Mouse (Mus musculus) cerebellum, postnatal 25 days (tissue): Measurements from ENCODE around the gene Flrt1.
A peak's percentile ranks its signal among the peaks of the same experiment; 100 is the strongest.
"Not testable (repeated sequence)": the region's sequence is repeated elsewhere in the genome, so short reads cannot be mapped to it uniquely, and the experiment has no call there.

Source experiments
- DNase-seq, 2 experiments: peaks; one replicate each; pipeline ENCODE4 v3.0.0; 2021; ENCODE audit warnings: mixed read lengths in 2 of 2

Flrt1 gene

GRCm38 (mm10) chr19:7102039-7102438 lies 3.5 kb downstream of the Flrt1 start:
- DNase-seq: no peak

- DNase-seq: no peak
Observed at GRCm38 (mm10) chr19:7099620-7100155, 5.8 kb downstream of the Flrt1 start.

GRCm38 (mm10) chr19:7092756-7093155 lies 12.8 kb downstream of the Flrt1 start:
- DNase-seq: peak in 1 of 2 experiments; percentile 55

- DNase-seq: no peak
Observed at GRCm38 (mm10) chr19:7091448-7092050, 14.0 kb downstream of the Flrt1 start.

- DNase-seq: peak; percentile 61 to 76
Observed at GRCm38 (mm10) chr19:7090369-7091064, 15.0 kb downstream of the Flrt1 start.

GRCm38 (mm10) chr19:7089842-7090251 lies 15.7 kb downstream of the Flrt1 start:
- no peak for DNase-seq

GRCm38 (mm10) chr19:7089050-7089449 lies 16.5 kb downstream of the Flrt1 start:
- no peak for DNase-seq

GRCm38 (mm10) chr19:7088558-7088957 lies 17.0 kb downstream of the Flrt1 start:
- DNase-seq: no peak

GRCm38 (mm10) chr19:7084734-7085133 lies 20.8 kb downstream of the Flrt1 start:
- DNase-seq: peak in 1 of 2 experiments; percentile 52

GRCm38 (mm10) chr19:7083035-7083794 lies 22.3 kb downstream of the Flrt1 start:
- DNase-seq: peak in 1 of 2 experiments; percentile 41

- no peak for DNase-seq
Observed at GRCm38 (mm10) chr19:7081516-7082266, 23.8 kb downstream of the Flrt1 start.

- no peak for DNase-seq
Observed at GRCm38 (mm10) chr19:7078271-7078670, 27.3 kb downstream of the Flrt1 start.

- DNase-seq: no peak
Observed at GRCm38 (mm10) chr19:7077666-7078065, 27.9 kb downstream of the Flrt1 start.

GRCm38 (mm10) chr19:7075336-7075735 lies 30.2 kb downstream of the Flrt1 start:
- DNase-seq: not testable (repeated sequence)

- DNase-seq: no peak
Observed at GRCm38 (mm10) chr19:7073997-7074781, 31.3 kb downstream of the Flrt1 start.

- no peak for DNase-seq
Observed at GRCm38 (mm10) chr19:7072221-7072620, 33.3 kb downstream of the Flrt1 start.

GRCm38 (mm10) chr19:7070775-7071174 lies 34.8 kb downstream of the Flrt1 start:
- no peak for DNase-seq

GRCm38 (mm10) chr19:7069781-7070763 lies 35.5 kb downstream of the Flrt1 start:
- no peak for DNase-seq

- DNase-seq: peak in 1 of 2 experiments; percentile 55
Observed at GRCm38 (mm10) chr19:7068661-7069531, 36.6 kb downstream of the Flrt1 start.
